23 mouse cellular contexts compared by ENCODE assay signal in genomic region chr9:57526435-57526834, GRCm38 (mm10). TPM values are rescaled to one million over a fixed set of nuclear protein-coding genes. Genes with fewer than 3 reads are reported as not detected.
"Had no signal": no experiment of that assay in that cellular context is flagged by ENCODE, and none has a peak within 500 bp of the region (broad histone marks: within the 10 kb centered on the region; RNA-seq: fewer than 3 reads in every experiment).

No protein-coding gene starts in this region.

- H3K27ac ChIP-seq: heart, adult 2 months; hindbrain, embryonic 10.5 days; hindbrain, embryonic 12.5 days; hindbrain, embryonic 14.5 days; intestine, embryonic 15.5 days; layer of hippocampus, adult 2 months; left cerebral cortex, adult 2 months; limb, embryonic 10.5 days; limb, embryonic 12.5 days; liver, embryonic 13.5 days had no signal

- H3K4me2 ChIP-seq: heart, embryonic 12.5 days; hindbrain, embryonic 12.5 days; hindbrain, embryonic 14.5 days; intestine, embryonic 15.5 days; limb, embryonic 12.5 days; liver, embryonic 13.5 days had no signal

- H3K4me3 ChIP-seq: heart, adult 2 months; heart, embryonic 12.5 days; hindbrain, embryonic 10.5 days; hindbrain, embryonic 12.5 days; intestine, embryonic 15.5 days; layer of hippocampus, adult 2 months; left cerebral cortex, adult 2 months; limb, embryonic 10.5 days; limb, embryonic 12.5 days; liver, embryonic 13.5 days had no signal

- H3K27me3 ChIP-seq: heart, embryonic 12.5 days; hindbrain, embryonic 12.5 days; intestine, embryonic 15.5 days; limb, embryonic 12.5 days; liver, embryonic 13.5 days had no signal

- ATAC-seq: forebrain, embryonic 16.5 days; hindbrain, embryonic 16.5 days; inflammation-experienced regulatory T-cells, adult 6 months; intestine, embryonic 15.5 days had no signal

- H3K9ac ChIP-seq: heart, embryonic 12.5 days; hindbrain, embryonic 12.5 days; hindbrain, embryonic 14.5 days; intestine, embryonic 15.5 days; limb, embryonic 12.5 days; liver, embryonic 13.5 days had no signal

- H3K9me3 ChIP-seq: heart, embryonic 12.5 days; hindbrain, embryonic 10.5 days; hindbrain, embryonic 12.5 days; intestine, embryonic 15.5 days; limb, embryonic 10.5 days; limb, embryonic 12.5 days; liver, embryonic 13.5 days had no signal

- DNase-seq: gastrocnemius, adult 2 months; gastrocnemius, postnatal 10 days; gastrocnemius, postnatal 25 days; heart, adult 2 months; heart, postnatal 14 days; heart, postnatal 36 days; kidney, adult 18-20 months; kidney, adult 8-10 months; kidney, postnatal 10 days; kidney, postnatal 25 days; liver, embryonic 13.5 days had no signal

RNA-seq across cellular contexts. Expression of gene Rpp25, which starts 22.6 kb away (rescaled TPM):
- total RNA-seq: gastrocnemius, adult 2 months; gastrocnemius, postnatal 10 days; gastrocnemius, postnatal 25 days had no signal
- polyA plus RNA-seq: inflammation-experienced regulatory T-cells, adult 6 months had no signal
